Mouse (Mus musculus) v-Abl transformed pro-B cells (cell line): Measurements from ENCODE around the gene Wfdc2.
"Not testable (repeated sequence)": the region's sequence is repeated elsewhere in the genome, so short reads cannot be mapped to it uniquely, and the experiment has no call there.

ENCODE experiments used
- in situ Hi-C, 2 experiments: fragments of 400-800 bp; cut with MboI; formaldehyde crosslinking; loops; one replicate each; pipeline ENCODE4 v1.15.1; 2025; ENCODE audit not compliant: unreplicated experiment in 2 of 2

Wfdc2 gene

GRCm38 (mm10) chr2:164543745-164544144, 18.5 kb upstream of the Wfdc2 start:
- in situ Hi-C loops = no loop called here

- in situ Hi-C loops = no loop called here
Observed at GRCm38 (mm10) chr2:164544454-164545097, 17.6 kb upstream of the Wfdc2 start.

DNA sequence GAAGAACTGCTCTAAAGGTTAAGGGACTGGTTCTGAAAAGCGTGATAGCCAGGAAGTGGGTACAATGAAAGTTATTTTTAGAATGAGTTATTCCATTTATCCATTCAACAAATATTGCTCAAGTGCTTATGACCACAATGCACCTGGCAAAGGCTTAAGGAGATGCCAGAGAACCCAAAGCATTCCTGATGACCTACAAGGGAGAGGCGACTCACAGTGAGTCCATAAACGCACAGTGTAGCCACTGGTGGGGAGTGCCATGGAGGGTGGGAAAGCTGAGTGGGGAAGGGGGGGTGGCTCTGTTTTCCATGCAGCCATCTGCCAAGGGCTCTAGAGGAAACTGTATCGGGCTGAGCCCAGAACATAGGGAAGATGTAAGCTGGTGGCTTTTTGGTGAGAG, 12.9 kb upstream of the Wfdc2 start:
- in situ Hi-C loops = no loop called here

- in situ Hi-C loops = no loop called here
Observed at GRCm38 (mm10) chr2:164549963-164550894, 12.0 kb upstream of the Wfdc2 start.

DNA sequence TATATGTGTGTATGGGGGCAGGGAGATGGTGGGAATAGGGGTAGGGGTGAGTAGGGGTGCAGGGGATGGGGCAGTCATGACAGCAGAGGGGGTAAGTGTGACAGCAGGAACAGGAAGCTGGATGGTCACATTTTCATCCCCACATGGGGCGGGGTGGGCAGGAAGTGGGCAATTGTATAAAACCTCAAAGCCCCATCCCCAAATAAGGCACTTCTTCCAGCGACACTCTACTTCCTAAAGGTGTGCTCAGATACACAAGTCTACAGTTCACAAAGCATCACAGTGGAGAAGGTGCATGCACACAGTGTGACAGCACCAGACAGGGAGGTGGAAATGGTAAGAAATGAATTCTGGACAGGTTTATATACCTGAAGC, 11.3 kb upstream of the Wfdc2 start:
- in situ Hi-C loops = no loop called here

DNA sequence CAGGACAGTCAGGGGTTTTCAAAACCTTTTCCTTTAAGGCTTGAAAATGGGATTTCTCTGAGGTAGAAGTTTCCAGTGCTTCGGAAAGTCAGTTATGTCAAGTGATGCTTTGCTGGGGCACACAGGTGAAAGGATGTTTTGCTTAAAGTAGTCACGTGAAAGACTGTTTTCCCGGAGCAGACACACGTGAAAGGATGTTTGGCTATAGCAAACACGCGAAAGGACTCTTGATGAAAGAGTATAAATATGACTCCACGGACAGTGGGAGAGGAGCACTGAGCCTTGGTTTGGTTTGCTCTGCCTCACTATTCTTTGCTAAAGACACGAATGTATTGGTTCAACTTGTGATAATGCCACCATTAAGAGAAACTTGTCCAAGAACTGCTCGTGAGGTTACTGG, 10.7 kb upstream of the Wfdc2 start:
- in situ Hi-C loops = no loop called here

DNA sequence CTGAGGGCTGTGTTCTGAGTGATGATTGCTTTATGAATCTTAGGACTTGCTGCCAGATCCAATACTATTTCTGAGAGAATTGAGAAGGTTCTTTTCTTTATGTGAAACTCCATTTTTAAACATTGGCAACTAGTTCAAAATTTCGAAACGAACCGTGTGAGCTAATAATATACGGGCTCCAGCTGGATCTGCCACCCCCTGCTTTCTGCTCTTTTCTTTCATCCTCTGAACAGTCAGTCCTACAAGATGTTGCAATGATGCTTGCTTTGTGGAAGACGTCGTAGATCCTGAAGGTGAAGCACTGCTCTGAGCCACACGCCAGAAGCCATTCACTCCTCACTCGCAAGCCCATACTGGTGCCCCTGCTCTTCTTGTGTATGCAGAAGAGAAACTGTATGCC, 3.8 kb upstream of the Wfdc2 start:
- in situ Hi-C loops = no loop called here

DNA sequence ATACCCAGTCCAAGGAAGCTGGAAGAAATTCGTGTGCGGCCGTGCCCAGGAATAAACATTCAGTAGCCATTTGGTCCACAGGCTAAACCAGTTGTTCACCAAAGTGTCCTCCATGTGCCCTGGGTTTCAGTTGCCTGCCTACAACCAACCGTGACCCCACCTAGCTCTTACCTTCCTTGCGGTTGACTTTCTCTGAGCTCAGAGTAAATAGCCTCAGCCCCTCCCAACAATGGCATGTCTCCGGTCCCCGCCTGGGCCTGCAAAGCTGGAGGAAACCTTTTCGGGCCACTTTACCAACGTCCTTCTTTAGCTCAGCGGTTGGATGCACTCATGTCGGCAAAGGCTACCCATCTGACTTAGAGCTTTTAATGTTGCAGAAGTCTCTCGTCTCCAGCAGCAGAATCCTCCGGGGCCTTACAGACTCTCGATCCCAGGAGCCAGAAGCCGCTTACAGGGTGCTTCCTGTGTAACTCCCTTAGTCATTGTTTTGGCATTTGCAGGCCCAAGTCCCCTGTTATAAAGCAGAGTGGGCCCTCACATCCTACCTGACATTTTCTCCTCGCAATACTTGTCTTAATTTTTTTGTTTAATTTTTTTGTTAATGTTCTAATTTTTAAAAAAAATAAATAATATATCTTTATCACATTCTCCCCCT, 3.1 kb upstream of the Wfdc2 start:
- in situ Hi-C loops = no loop called here

DNA sequence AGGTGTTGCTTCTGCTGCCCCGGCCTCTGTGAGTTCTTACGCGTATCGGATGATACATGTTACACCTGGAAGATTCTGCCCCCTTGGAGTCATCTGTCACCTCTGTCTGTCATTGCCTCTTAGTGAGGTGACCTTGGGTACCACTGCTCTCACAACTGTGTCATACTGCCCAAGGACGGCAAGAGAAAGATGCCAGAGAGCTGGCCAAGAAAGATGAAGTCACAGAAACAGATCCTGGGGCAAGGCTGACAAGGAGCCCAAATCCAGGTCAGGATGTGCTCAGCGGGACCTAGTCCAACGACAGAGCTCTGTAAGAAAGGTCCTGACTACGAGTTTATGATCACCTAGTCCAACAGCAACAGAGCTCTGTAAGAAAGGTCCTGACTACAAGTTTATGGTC, 2.1 kb upstream of the Wfdc2 start:
- in situ Hi-C loops = no loop called here

DNA sequence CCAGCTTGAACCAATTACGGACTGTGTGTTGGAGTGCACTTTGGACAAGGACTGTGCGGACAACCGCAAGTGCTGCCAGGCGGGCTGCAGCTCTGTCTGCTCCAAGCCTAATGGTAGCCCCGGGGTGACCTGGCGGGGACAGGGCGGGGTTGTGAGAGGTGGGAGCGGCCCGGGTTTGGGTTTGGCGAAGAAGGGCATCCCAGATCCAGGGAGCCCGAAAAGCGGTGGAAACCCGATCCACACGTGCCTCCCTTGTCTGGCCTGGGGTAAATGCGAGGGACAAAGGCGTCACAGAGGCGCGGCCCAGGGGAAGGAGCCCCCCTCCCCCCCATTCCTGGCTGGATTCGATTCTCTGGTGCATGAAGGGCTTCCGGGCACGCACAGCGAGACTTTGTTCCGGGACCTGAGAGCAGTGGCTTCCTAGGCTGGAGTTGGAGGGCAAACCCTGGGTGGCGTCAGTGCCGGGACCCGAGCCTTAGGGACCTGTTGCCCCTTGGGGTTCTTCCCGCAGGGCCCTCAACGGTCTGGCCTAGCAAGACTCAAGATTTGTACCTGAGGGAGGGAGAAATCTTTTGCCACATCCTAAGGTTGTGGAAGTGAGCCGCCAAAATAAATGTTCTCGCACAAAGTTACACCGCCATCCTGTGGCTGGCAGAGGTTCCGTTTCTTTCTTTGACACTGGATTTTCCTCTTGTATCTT, 1.3 kb downstream of the Wfdc2 start:
- in situ Hi-C loops = no loop called here

DNA sequence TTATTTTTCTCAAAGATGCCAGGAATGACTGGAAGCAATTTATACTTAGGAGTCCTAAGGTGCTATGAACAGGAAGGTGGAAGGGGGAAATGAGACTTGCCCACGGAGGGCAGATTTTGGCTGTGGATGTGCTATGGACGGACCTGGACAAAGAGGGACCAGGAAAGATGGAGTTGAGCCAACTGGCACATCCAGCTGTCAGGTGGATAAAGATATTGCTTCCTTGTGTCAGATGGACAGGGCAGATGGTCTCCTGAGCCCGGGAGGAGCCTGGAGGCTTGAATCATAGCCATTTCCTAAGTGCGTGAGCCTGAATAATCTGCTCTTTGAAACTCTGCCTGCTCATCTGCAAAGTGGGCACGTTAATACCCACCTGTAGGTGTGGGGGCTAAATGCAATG, 2.1 kb downstream of the Wfdc2 start:
- in situ Hi-C loops = no loop called here

- in situ Hi-C loops = no loop called here
Observed at GRCm38 (mm10) chr2:164566997-164567396, 4.8 kb downstream of the Wfdc2 start.

DNA sequence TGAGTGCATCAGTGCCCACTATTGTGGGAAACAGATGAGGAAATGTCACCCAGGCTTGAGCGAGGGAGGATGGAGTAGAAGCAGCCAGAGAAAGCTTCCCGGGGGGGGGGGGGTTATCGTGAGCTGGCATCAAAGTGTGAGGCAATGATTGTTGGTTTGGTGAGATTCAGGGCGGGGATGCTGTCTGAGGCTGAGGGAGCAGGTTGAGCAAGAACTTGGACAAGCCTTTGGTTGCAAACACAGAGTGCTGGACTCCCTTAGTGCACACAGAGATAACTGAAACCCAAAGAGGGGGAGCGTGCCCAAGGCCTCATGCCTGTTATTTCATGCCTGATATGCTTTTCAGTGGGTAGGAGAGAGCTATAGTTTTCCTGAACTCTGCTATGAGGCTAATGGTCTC, 5.2 kb downstream of the Wfdc2 start:
- in situ Hi-C loops = no loop called here

DNA sequence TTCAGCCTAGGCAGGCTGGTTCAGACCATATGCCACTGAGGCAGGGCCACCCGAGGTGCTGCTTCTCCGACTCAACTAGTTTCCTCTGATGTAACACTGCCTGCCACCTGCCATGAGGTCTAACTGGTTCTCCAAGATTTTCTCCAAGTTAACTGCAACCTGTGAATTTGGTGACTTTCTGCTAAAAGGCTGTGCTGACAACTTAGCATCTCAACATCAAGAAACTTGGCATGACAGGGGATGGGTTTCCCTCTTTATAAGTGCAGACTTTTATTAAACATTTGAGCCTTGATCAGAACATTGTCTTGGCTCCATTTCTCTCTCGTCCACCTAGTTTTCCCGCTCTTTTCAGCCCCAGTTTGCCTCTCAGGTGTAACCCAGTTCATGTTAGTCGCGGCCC, 11.1 kb downstream of the Wfdc2 start, which contains the start of gene Spint3:
TSS of gene Spint3 (minus strand) at position 101 of the 400 bp plus-strand sequence.
- in situ Hi-C loops = not testable (repeated sequence)

- in situ Hi-C loops = not testable (repeated sequence)
Observed at GRCm38 (mm10) chr2:164585025-164585725, 23.0 kb downstream of the Wfdc2 start, which contains the start of gene Wfdc6a. Gene Wfdc6a (minus strand): TSS chr2:164585447.

DNA sequence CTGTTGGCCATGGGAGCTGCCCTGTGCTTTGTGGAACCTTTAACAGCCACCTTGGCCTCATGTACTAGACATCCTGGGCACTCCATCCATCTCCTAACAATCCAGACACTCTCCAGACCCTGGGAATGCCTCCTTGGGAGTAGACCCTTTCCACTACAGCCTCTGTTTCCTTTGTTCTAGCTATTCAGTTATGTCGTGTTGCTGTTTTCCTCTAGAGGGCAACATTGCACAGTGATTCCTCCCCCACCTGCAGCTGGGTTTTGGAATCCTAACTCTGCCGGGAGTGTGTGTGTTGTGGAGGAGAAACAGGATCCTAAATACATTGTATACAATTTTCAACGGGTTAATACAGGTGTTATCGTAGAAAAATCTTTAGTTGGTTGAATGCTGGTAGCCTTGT, 29.8 kb downstream of the Wfdc2 start:
- in situ Hi-C loops = loop anchor here (5.0 to 10.0 kb wide), 3 partner anchors 130 to 200 kb away; no protein-coding TSS in a partner anchor

DNA sequence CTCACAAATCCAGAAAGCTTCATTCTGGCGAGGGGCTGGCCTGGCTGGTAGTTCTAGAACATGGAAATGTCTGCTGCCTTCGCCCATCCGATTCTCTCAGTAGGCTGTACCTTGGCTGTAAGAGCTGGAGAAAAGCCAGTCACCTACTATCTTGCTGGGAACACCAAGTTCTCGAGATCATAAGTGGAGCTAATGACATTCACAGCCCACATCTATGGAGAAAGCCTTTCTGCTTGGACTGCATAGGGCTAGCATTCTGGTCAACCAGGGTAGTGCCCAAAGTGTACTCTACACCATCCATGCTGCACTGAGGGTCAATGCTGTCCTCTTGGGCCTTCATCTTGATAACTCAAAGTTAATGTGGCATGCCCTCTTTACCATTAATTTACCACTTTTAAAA, 31.3 kb downstream of the Wfdc2 start, which contains the start of gene Eppin:
TSS of gene Eppin (minus strand) at position 101 of the 400 bp plus-strand sequence.
- in situ Hi-C loops = loop anchor here (5.0 to 10.0 kb wide), 3 partner anchors 129 to 199 kb away; no protein-coding TSS in a partner anchor

- in situ Hi-C loops = no loop called here
Observed at GRCm38 (mm10) chr2:164600179-164600578, 38.0 kb downstream of the Wfdc2 start.

- in situ Hi-C loops = no loop called here
Observed at GRCm38 (mm10) chr2:164603482-164603881, 41.3 kb downstream of the Wfdc2 start.

DNA sequence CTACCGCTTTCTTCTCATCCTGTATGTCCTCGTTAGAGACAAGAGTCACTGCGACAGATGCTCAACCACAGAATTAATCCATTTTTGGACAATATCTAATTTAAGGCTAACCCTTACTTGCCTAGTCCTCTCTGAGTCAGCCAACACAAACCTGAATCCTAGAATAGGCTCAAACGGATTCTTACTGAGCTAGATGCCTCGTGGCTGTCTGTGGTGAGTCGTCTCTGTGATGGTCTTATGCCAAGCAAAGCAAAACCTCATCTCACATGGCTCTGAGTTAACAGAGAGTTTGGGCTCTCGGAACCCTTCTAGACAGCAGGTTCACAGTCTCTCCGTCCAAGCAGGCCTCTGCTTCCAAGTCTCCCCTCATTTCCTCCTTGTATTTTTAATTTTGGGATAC, 42.2 kb downstream of the Wfdc2 start:
- in situ Hi-C loops = no loop called here
